Mouse (Mus musculus) inflammation-experienced regulatory T-cells, adult 16 weeks (primary cell): ENCODE data around the gene Vmn2r116. TPM values are rescaled to one million over a fixed set of nuclear protein-coding genes. Genes with fewer than 3 reads are reported as not detected.

ENCODE experiments used
- polyA plus RNA-seq: library from polyadenylated mRNA; unstranded; fragments of 100-300 nt; shearing (Covaris generic); gene quantifications from one replicate; pipeline ENCODE4 v1.2.1, GENCODE M21; 2017

Vmn2r116 gene
- polyA plus RNA-seq: not detected

GRCm38 (mm10) chr17:23384304-23384703 lies at the start of gene Vmn2r116:
TSS of gene Vmn2r116 (plus strand) at chr17:23384604.

GRCm38 (mm10) chr17:23343441-23343840 lies 41.0 kb upstream of the Vmn2r116 start, which contains the start of gene Vmn2r115:
TSS of gene Vmn2r115 (plus strand) at chr17:23343741.

Other genes with a start within 250 kb of the Vmn2r116 start
- gene Zfp40, start 191.4 kb upstream of the Vmn2r116 start, polyA plus RNA-seq: 16.0 TPM
- 0.05 TPM for gene Vmn2r114, start 72.1 kb upstream of the Vmn2r116 start, polyA plus RNA-seq
- not detected for gene Vmn2r115, start 40.9 kb upstream of the Vmn2r116 start, polyA plus RNA-seq
- gene Vmn2r117, start 95.1 kb downstream of the Vmn2r116 start, polyA plus RNA-seq: not detected
- 18.8 TPM for gene Zfp213, start 179.6 kb downstream of the Vmn2r116 start, polyA plus RNA-seq
- gene Zfp13, start 214.9 kb downstream of the Vmn2r116 start, polyA plus RNA-seq: not detected
- gene Zscan10, start 216.3 kb downstream of the Vmn2r116 start, polyA plus RNA-seq: 2.0 TPM